Mouse (Mus musculus): ENCODE data around the gene Irs1. TPM values are rescaled to one million over a fixed set of nuclear protein-coding genes. Genes with fewer than 3 reads are reported as not detected.

Gene Irs1
- polyA plus RNA-seq, 1 experiment from 2014 or later: 1.4 TPM

DNA sequence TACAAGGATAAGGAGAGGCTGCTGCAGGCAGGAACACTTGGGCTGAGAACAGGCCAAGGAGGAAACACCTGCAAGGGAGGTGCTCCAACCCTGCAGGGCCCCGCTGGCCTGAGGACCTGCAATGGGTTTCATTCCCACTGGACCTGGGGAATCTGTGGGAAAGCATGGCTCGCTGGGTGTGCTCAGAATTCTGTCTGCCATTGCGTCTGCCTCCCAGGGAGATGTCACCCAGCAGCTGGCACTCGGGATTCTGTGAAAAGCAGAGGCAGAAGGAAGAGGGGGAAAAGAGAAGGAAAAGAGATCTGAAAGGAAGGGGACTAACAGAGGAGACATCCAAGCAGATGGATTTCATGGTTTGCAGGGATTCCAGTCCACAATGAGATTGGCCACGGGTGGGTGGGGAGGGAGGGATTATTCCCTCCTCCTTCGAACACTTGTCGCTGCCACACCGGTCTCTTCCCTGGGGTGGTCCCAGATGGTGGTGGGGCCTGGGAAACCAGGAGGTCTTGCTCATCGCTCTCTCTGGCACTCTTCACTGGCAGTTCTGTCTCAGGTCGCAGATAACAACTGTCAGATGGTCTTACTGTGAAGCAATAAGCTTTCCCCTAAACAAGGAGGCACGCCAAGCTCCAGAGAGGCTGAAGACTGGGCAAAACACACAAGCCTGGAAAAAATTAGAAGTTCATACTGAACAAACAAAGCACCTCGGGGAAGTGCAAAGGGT lies 70.4 kb downstream of the Irs1 start:
- WGBS (ENCODE audit: insufficient replicate concordance): 67% methylated on average over 12 of the region's 12 CpGs
- Histone ChIP-seq H3K4me2 (ENCODE audit: low read depth, low read length) (no peak overlapping the region), H3K27ac (ENCODE audit: low read depth) (no peak overlapping the region), H3K36me3 (replicated peaks; ENCODE audit: insufficient read depth, low read length) (no peaks in the 10 kb centered on the region), H3K27me3 (ENCODE audit: insufficient read depth, low read length) (no peaks in the 10 kb centered on the region), H3K9me3 (ENCODE audit: low read length) (no peaks in the 10 kb centered on the region), H3K4me3 (ENCODE audit: low read depth, low read length) (no peak overlapping the region), H3K4me1 (ENCODE audit: insufficient read depth) (0 out of 2 replicates have a peak, but pooled peaks cover 4% of the 10 kb centered on the region), H3K9ac (replicated peaks) (no peak overlapping the region)
- ATAC-seq (no peak), DNase-seq (no peak)
- TF ChIP-seq CTCF (IDR thresholded peaks at IDR 0.05; ENCODE audit: low read depth) (no peak), EP300 (IDR thresholded peaks at IDR 0.05; ENCODE audit: low read depth) (no peak)

DNA sequence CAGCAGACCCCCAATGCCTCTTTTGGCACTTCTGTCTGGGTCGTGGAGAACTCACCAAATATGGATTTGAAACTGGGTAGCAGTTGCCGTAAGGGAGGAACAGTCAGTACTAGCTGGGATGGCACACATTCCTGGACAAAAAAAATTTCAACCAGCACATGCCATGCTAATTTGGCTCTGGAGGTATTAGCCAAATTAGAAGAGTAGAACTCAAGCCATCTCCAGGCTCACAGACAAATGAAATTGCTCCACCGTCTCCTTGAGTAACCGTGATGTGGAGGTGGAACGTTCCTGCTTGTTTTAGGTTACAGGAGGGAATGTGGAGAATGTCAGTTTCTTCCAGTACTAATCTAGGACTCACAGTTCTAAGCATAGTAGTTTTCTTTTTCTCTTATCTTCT lies 83.7 kb downstream of the Irs1 start:
- no peak for DNase-seq
- Histone ChIP-seq H3K27me3 (ENCODE audit: insufficient read depth, low read length) (no peaks in the 10 kb centered on the region), H3K4me2 (ENCODE audit: low read depth, low read length) (no peak overlapping the region), H3K4me3 (ENCODE audit: low read depth, low read length) (no peak overlapping the region), H3K4me1 (ENCODE audit: insufficient read depth) (no peaks in the 10 kb centered on the region), H3K9ac (replicated peaks) (no peak overlapping the region), H3K9me3 (ENCODE audit: low read length) (no peaks in the 10 kb centered on the region), H3K27ac (ENCODE audit: low read depth) (no peak overlapping the region), H3K36me3 (replicated peaks; ENCODE audit: insufficient read depth, low read length) (no peaks in the 10 kb centered on the region)
- WGBS (ENCODE audit: insufficient replicate concordance): 78% methylated on average over 5 of the region's 5 CpGs
- TF ChIP-seq EP300 (IDR thresholded peaks at IDR 0.05; ENCODE audit: low read depth): no peak
- ATAC-seq: no peak

- DNase-seq (no peak), ATAC-seq (no peak)
- Histone ChIP-seq H3K27ac (ENCODE audit: low read depth) (no peak overlapping the region), H3K36me3 (replicated peaks; ENCODE audit: insufficient read depth, low read length) (no peaks in the 10 kb centered on the region), H3K9me3 (ENCODE audit: low read length) (no peaks in the 10 kb centered on the region), H3K9ac (replicated peaks) (no peak overlapping the region), H3K27me3 (ENCODE audit: insufficient read depth, low read length) (no peaks in the 10 kb centered on the region), H3K4me2 (ENCODE audit: low read depth, low read length) (no peak overlapping the region), H3K4me1 (ENCODE audit: insufficient read depth) (no peaks in the 10 kb centered on the region), H3K4me3 (ENCODE audit: low read depth, low read length) (no peak overlapping the region)
- TF ChIP-seq CTCF (IDR thresholded peaks at IDR 0.05; ENCODE audit: low read depth): no peak
- 55% methylated on average over 7 of the region's 7 CpGs for WGBS (ENCODE audit: insufficient replicate concordance)
These were observed 90.6 kb downstream of the Irs1 start for GRCm38 (mm10) chr1:82200636-82201035.

- TF ChIP-seq EP300 (IDR thresholded peaks at IDR 0.05; ENCODE audit: low read depth): no peak
- TF ChIP-seq CTCF (IDR thresholded peaks at IDR 0.05; ENCODE audit: low read depth): no peak
- Histone ChIP-seq H3K4me1 (ENCODE audit: insufficient read depth) (no peaks in the 10 kb centered on the region), H3K36me3 (replicated peaks; ENCODE audit: insufficient read depth, low read length) (no peaks in the 10 kb centered on the region), H3K27me3 (ENCODE audit: insufficient read depth, low read length) (no peaks in the 10 kb centered on the region), H3K9me3 (ENCODE audit: low read length) (no peaks in the 10 kb centered on the region), H3K4me2 (ENCODE audit: low read depth, low read length) (no peak overlapping the region), H3K9ac (replicated peaks) (no peak overlapping the region), H3K27ac (ENCODE audit: low read depth) (no peak overlapping the region), H3K4me3 (ENCODE audit: low read depth, low read length) (no peak overlapping the region)
- no peak for ATAC-seq
- 37% methylated on average over 1 of the region's 1 CpGs for WGBS (ENCODE audit: insufficient replicate concordance)
- DNase-seq: no peak
These were observed 91.3 kb downstream of the Irs1 start for GRCm38 (mm10) chr1:82199918-82200317.

- no peak overlapping the region for H3K4me2 ChIP-seq (ENCODE audit: low read depth, low read length)
- no peaks in the 10 kb centered on the region for H3K9me3 ChIP-seq (ENCODE audit: low read length)
These were observed 99.6 kb downstream of the Irs1 start for GRCm38 (mm10) chr1:82191579-82191978.

DNA sequence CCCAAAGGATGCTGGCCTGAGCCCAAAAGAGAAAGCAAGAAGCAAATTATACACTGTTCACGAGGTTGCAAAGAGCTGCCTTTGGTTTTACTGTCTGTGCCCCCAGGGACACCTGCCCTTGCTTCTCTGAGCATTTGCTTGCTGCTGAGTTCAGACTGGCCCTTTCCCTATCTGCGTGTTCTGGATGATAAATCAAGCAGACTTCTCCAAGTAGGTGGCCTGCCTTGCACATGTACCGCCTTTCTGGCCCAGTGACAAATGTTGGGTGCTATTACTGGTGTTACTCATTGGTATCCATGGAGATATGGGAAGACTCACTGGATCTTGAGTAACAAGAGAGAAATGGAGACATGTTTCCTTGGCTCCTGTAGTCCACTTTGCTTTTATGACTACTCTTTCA lies 101.7 kb downstream of the Irs1 start:
- Histone ChIP-seq H3K36me3 (replicated peaks; ENCODE audit: insufficient read depth, low read length) (no peaks in the 10 kb centered on the region), H3K27ac (ENCODE audit: low read depth) (no peak overlapping the region), H3K9ac (replicated peaks) (no peak overlapping the region), H3K27me3 (ENCODE audit: insufficient read depth, low read length) (no peaks in the 10 kb centered on the region), H3K4me3 (ENCODE audit: low read depth, low read length) (no peak overlapping the region), H3K4me2 (ENCODE audit: low read depth, low read length) (no peak overlapping the region), H3K4me1 (ENCODE audit: insufficient read depth) (peaks cover 7% of the 10 kb centered on the region; the same call in 1 of the 2 replicates), H3K9me3 (ENCODE audit: low read length) (no peaks in the 10 kb centered on the region)
- DNase-seq (no peak), ATAC-seq (no peak)
- 65% methylated on average over 3 of the region's 3 CpGs for WGBS (ENCODE audit: insufficient replicate concordance)
- TF ChIP-seq EP300 (IDR thresholded peaks at IDR 0.05; ENCODE audit: low read depth) (no peak), CTCF (IDR thresholded peaks at IDR 0.05; ENCODE audit: low read depth) (no peak)

More at GRCm38 (mm10) chr1:82191579-82191978, 99.6 kb downstream of the Irs1 start:
- no peaks in the 10 kb centered on the region for H3K27me3 ChIP-seq (ENCODE audit: insufficient read depth, low read length)
- no peak overlapping the region for H3K4me3 ChIP-seq (ENCODE audit: low read depth, low read length)
- H3K4me1 ChIP-seq (ENCODE audit: insufficient read depth): peaks cover 7% of the 10 kb centered on the region; the same call in 1 of the 2 replicates
- ATAC-seq (no peak), DNase-seq (no peak)
- no peak overlapping the region for H3K9ac ChIP-seq (replicated peaks)
- no peak for TF ChIP-seq EP300 (IDR thresholded peaks at IDR 0.05; ENCODE audit: low read depth)
- TF ChIP-seq CTCF (IDR thresholded peaks at IDR 0.05; ENCODE audit: low read depth): no peak
- 50% methylated on average over 3 of the region's 3 CpGs for WGBS (ENCODE audit: insufficient replicate concordance)
- H3K27ac ChIP-seq (ENCODE audit: low read depth): no peak overlapping the region
- H3K36me3 ChIP-seq (replicated peaks; ENCODE audit: insufficient read depth, low read length): no peaks in the 10 kb centered on the region

Measured in liver, postnatal 0 days (tissue).